Mouse (Mus musculus) cerebellum, adult 18-20 months (tissue): ENCODE measurements around the gene Rps15.

Experiments
- DNase-seq, 2 experiments: peaks; one replicate each; pipeline ENCODE4 v3.0.0; 2021

Gene Rps15

GRCm38 (mm10) chr10:80316359-80316781, 24.1 kb downstream of the Rps15 start:
- peak in 1 of 2 experiments; percentile 26 for DNase-seq

GRCm38 (mm10) chr10:80317011-80317410, 24.8 kb downstream of the Rps15 start:
- DNase-seq, result no peak

GRCm38 (mm10) chr10:80320340-80320760, 28.1 kb downstream of the Rps15 start, which contains the start of gene 2310011J03Rik:
TSS of gene 2310011J03Rik (minus strand) at chr10:80320537.
- DNase-seq, result peak; percentile 90 to 95

GRCm38 (mm10) chr10:80321014-80321669, 28.9 kb downstream of the Rps15 start:
- DNase-seq, result no peak

- peak in 1 of 2 experiments; percentile 28 for DNase-seq
Measured at GRCm38 (mm10) chr10:80321670-80322581, 29.7 kb downstream of the Rps15 start.

GRCm38 (mm10) chr10:80322811-80323211, 30.6 kb downstream of the Rps15 start:
- peak in 1 of 2 experiments; percentile 43 for DNase-seq

- peak; percentile 67 to 76 for DNase-seq
Measured at GRCm38 (mm10) chr10:80323261-80324119, 31.2 kb downstream of the Rps15 start.

- no peak for DNase-seq
Measured at GRCm38 (mm10) chr10:80324120-80325037, 32.1 kb downstream of the Rps15 start.

GRCm38 (mm10) chr10:80325045-80325444, 32.8 kb downstream of the Rps15 start:
- DNase-seq, result no peak

- peak; percentile 92 to 96 for DNase-seq
Measured at GRCm38 (mm10) chr10:80329273-80330081, 37.2 kb downstream of the Rps15 start, which contains the start of the genes Pcsk4 and Reep6. TSS of gene Pcsk4 (minus strand) at chr10:80329498. TSS of gene Reep6 (plus strand) at chr10:80329953.

GRCm38 (mm10) chr10:80330084-80330483, 37.8 kb downstream of the Rps15 start:
- DNase-seq, result no peak

GRCm38 (mm10) chr10:80330888-80331287, 38.6 kb downstream of the Rps15 start:
- no peak for DNase-seq

GRCm38 (mm10) chr10:80331636-80332524, 39.6 kb downstream of the Rps15 start:
- DNase-seq, result no peak

- DNase-seq, result peak; percentile 63 to 71
Measured at GRCm38 (mm10) chr10:80332525-80332989, 40.3 kb downstream of the Rps15 start.

GRCm38 (mm10) chr10:80336263-80336662, 44.0 kb downstream of the Rps15 start:
- no peak for DNase-seq

- peak; percentile 82 to 89 for DNase-seq
Measured at GRCm38 (mm10) chr10:80339941-80340750, 47.9 kb downstream of the Rps15 start.

- no peak for DNase-seq
Measured at GRCm38 (mm10) chr10:80341026-80341425, 48.8 kb downstream of the Rps15 start.
